Mouse (Mus musculus) bone marrow, adult 2 months (tissue): Measurements from ENCODE around the gene Smtnl1.

Experiments
- CTCF ChIP-seq: fragments of 200-500 bp; IDR thresholded peaks from 2 replicates; pipeline ENCODE4 v1.5.1; 2011; ENCODE audit warnings: low read length, control low read depth; ENCODE audit not compliant: control insufficient read depth, insufficient read depth
- POLR2A ChIP-seq: fragments of 200-500 bp; IDR thresholded peaks from 2 replicates; pipeline ENCODE4 v1.6.1; 2011; ENCODE audit warnings: low read depth, mild to moderate bottlenecking, control low read depth, low read length, borderline replicate concordance; ENCODE audit not compliant: control insufficient read depth

DNA sequence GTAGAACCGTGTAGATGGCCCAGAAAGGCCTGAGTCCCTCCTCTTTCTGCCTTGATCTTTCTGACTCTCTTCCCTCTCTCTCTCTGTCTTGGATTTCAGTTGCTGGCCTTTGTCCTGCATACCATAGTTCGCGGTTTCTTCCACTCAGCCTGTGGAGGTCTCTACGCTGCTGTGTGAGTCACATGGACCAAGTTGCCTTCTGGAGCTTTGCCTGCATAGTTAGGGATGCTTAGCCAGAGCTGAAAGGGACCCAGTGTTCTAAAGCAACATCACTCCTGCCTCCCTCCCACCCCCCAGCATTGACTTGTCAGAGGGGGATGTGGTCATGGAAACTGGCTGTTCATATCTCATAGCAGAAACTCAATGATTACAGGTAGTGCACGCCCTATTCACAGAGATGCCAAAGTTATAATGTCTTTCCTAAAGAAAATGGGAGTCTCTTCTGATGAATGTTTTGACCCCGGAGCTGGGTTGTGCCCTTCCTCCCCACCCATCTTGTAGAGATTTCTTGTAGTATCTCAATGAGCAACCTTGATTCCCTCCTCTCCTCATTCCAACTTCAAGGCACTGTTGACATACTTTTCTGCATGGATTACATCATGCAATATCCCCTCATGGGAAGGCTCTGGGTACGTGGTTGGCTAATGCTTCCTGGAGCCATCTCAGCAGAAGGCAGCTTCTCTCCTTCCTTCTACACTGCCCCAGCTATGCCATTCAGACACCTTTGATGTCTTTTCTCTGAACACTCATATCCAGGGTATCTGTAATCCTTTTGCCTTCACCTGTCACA is 37.7 kb upstream of the Smtnl1 start:
- TF ChIP-seq CTCF, result no peak
- TF ChIP-seq POLR2A, result no peak
